Mouse (Mus musculus) hindbrain, embryonic 16.5 days (tissue): ENCODE measurements at regions not wholly inside any gene's neighbourhood (a gene's known extent, or its start where the extent isn't known, plus 50 kb on each side); places are given as distances from the start of the nearest gene placed in this dataset.
A peak's percentile ranks its signal among the peaks of the same experiment; 100 is the strongest.

ENCODE experiments used
- ATAC-seq: fragments of 200-750 bp; cut with Nextera tagmentation; 2 replicates; pipeline ENCODE4 v1.8.0; 2017; ENCODE audit warnings: moderate TSS enrichment, moderate library complexity
- H3K27ac ChIP-seq: fragments of 300-500 bp; sonication (generic); 2 replicates; pipeline ENCODE4 v1.5.1; 2014; ENCODE audit warnings: low read depth, mild to moderate bottlenecking, control low read depth, low read length, moderate library complexity
- H3K27me3 ChIP-seq: fragments of 300-500 bp; sonication (generic); replicated peaks from 2 replicates; pipeline ENCODE4 v1.6.1; 2014; ENCODE audit warnings: low read length; ENCODE audit not compliant: control insufficient read depth, insufficient read depth
- H3K36me3 ChIP-seq: fragments of 300-500 bp; sonication (generic); 2 replicates; pipeline ENCODE4 v1.6.1; 2014; ENCODE audit warnings: mild to moderate bottlenecking, low read length, moderate library complexity, mixed read lengths; ENCODE audit not compliant: control insufficient read depth, insufficient read depth
- H3K4me1 ChIP-seq: fragments of 300-500 bp; sonication (generic); 2 replicates; pipeline ENCODE4 v1.6.1; 2014; ENCODE audit warnings: low read depth, low read length; ENCODE audit not compliant: control insufficient read depth, insufficient read depth
- H3K4me2 ChIP-seq: fragments of 300-500 bp; sonication (generic); 2 replicates; pipeline ENCODE4 v1.6.1; 2014; ENCODE audit warnings: mild to moderate bottlenecking, low read length, control low read depth, moderate library complexity
- H3K4me3 ChIP-seq: fragments of 300-500 bp; sonication (generic); 2 replicates; pipeline ENCODE4 v1.5.1; 2014; ENCODE audit warnings: mild to moderate bottlenecking, low read length, control low read depth, moderate library complexity
- H3K9ac ChIP-seq: fragments of 300-500 bp; sonication (generic); 2 replicates; pipeline ENCODE4 v1.6.1; 2014; ENCODE audit warnings: low read depth, mild to moderate bottlenecking, control low read depth, low read length, moderate library complexity
- H3K9me3 ChIP-seq: fragments of 300-500 bp; sonication (generic); 2 replicates; pipeline ENCODE4 v1.6.1; 2014; ENCODE audit warnings: mild to moderate bottlenecking, low read length, moderate library complexity; ENCODE audit not compliant: control insufficient read depth
- WGBS: fragments of 180-500 bp; shearing (Covaris S2); extraction: QIAGEN DNeasy Blood & Tissue Kit; methylation state at CpG from one replicate; pipeline ENCODE4 v1.1.7; 2014; 5-methylcytosine and 5-hydroxymethylcytosine counted together

- Histone ChIP-seq H3K4me1 (peaks cover 1% of the 10 kb centered on the region; the same call in 1 of the 2 replicates), H3K27me3 (no peaks in the 10 kb centered on the region), H3K27ac (no peak overlapping the region), H3K4me2 (no peak overlapping the region), H3K4me3 (no peak overlapping the region), H3K36me3 (no peaks in the 10 kb centered on the region), H3K9ac (no peak overlapping the region), H3K9me3 (no peaks in the 10 kb centered on the region)
- no peak for ATAC-seq
- 77% methylated on average over 2 of the region's 2 CpGs for WGBS
Observed at GRCm38 (mm10) chr4:150715051-150715450, 63.1 kb upstream of the Slc45a1 start.

GRCm38 (mm10) chr4:150713291-150713690, 61.3 kb upstream of the Slc45a1 start:
- no peak for ATAC-seq
- Histone ChIP-seq H3K4me1 (peaks cover 3% of the 10 kb centered on the region), H3K27ac (no peak overlapping the region), H3K27me3 (no peaks in the 10 kb centered on the region), H3K9ac (no peak overlapping the region), H3K36me3 (no peaks in the 10 kb centered on the region), H3K4me2 (no peak overlapping the region), H3K4me3 (no peak overlapping the region), H3K9me3 (no peaks in the 10 kb centered on the region)
- WGBS, result 40% methylated on average over 5 of the region's 5 CpGs

GRCm38 (mm10) chr4:150712856-150713255, 60.9 kb upstream of the Slc45a1 start:
- no peaks in the 10 kb centered on the region for H3K36me3 ChIP-seq
- WGBS, result 64% methylated on average over 10 of the region's 10 CpGs
- H3K9me3 ChIP-seq, result no peaks in the 10 kb centered on the region
- no peak overlapping the region for H3K4me2 ChIP-seq
- peaks cover 7% of the 10 kb centered on the region for H3K4me1 ChIP-seq
- H3K27ac ChIP-seq, result no peak overlapping the region; the same call in 1 of the 2 replicates
- H3K27me3 ChIP-seq, result no peaks in the 10 kb centered on the region
- no peak for ATAC-seq
- H3K9ac ChIP-seq, result no peak overlapping the region; the same call in 1 of the 2 replicates
- no peak overlapping the region for H3K4me3 ChIP-seq

GRCm38 (mm10) chr4:150711646-150712045, 59.7 kb upstream of the Slc45a1 start:
- no peak overlapping the region for H3K4me3 ChIP-seq
- ATAC-seq, result no peak
- no peak overlapping the region for H3K9ac ChIP-seq
- WGBS, result 93% methylated on average over 6 of the region's 6 CpGs
- H3K4me2 ChIP-seq, result no peak overlapping the region
- peaks cover 9% of the 10 kb centered on the region for H3K4me1 ChIP-seq
- no peaks in the 10 kb centered on the region for H3K27me3 ChIP-seq
- H3K36me3 ChIP-seq, result no peaks in the 10 kb centered on the region
- no peaks in the 10 kb centered on the region for H3K9me3 ChIP-seq
- H3K27ac ChIP-seq, result no peak overlapping the region

GRCm38 (mm10) chr4:150709391-150710130, 57.6 kb upstream of the Slc45a1 start:
- 34% methylated on average over 11 of the region's 11 CpGs for WGBS
- peak; percentile 57; the same call in 1 of the 2 replicates for ATAC-seq
- no peak overlapping the region for H3K9ac ChIP-seq
- H3K27me3 ChIP-seq, result no peaks in the 10 kb centered on the region
- no peaks in the 10 kb centered on the region for H3K9me3 ChIP-seq
- H3K4me2 ChIP-seq, result no peak overlapping the region
- peaks cover 9% of the 10 kb centered on the region for H3K4me1 ChIP-seq
- H3K36me3 ChIP-seq, result no peaks in the 10 kb centered on the region
- no peak overlapping the region for H3K4me3 ChIP-seq
- no peak overlapping the region for H3K27ac ChIP-seq

- 0 out of 2 replicates have a peak, but pooled peaks have one; percentile 38 for ATAC-seq
- 66% methylated on average over 4 of the region's 4 CpGs for WGBS
- Histone ChIP-seq H3K27me3 (no peaks in the 10 kb centered on the region), H3K4me3 (no peak overlapping the region), H3K9ac (no peak overlapping the region), H3K36me3 (no peaks in the 10 kb centered on the region), H3K4me2 (no peak overlapping the region), H3K9me3 (no peaks in the 10 kb centered on the region), H3K27ac (no peak overlapping the region), H3K4me1 (peaks cover 9% of the 10 kb centered on the region)
Observed at GRCm38 (mm10) chr4:150708572-150708984, 56.6 kb upstream of the Slc45a1 start.

- WGBS, result 53% methylated on average over 20 of the region's 20 CpGs
- peaks cover 9% of the 10 kb centered on the region for H3K4me1 ChIP-seq
- H3K9ac ChIP-seq, result no peak overlapping the region
- no peaks in the 10 kb centered on the region for H3K9me3 ChIP-seq
- ATAC-seq, result peak; percentile 66; the same call in 1 of the 2 replicates
- H3K4me2 ChIP-seq, result no peak overlapping the region
- 0 out of 2 replicates have a peak overlapping the region, but pooled peaks have one; percentile 15 for H3K27ac ChIP-seq
- no peaks in the 10 kb centered on the region for H3K36me3 ChIP-seq
- H3K4me3 ChIP-seq, result no peak overlapping the region
- no peaks in the 10 kb centered on the region for H3K27me3 ChIP-seq
Observed at GRCm38 (mm10) chr4:150707725-150708571, 56.0 kb upstream of the Slc45a1 start.

- no peaks in the 10 kb centered on the region for H3K36me3 ChIP-seq
- H3K27me3 ChIP-seq, result no peaks in the 10 kb centered on the region
- no peaks in the 10 kb centered on the region for H3K9me3 ChIP-seq
- H3K4me2 ChIP-seq, result no peak overlapping the region
- WGBS, result 70% methylated on average over 19 of the region's 19 CpGs
- 0 out of 2 replicates have a peak overlapping the region, but pooled peaks have one; percentile 3 for H3K27ac ChIP-seq
- no peak overlapping the region for H3K4me3 ChIP-seq
- no peak overlapping the region for H3K9ac ChIP-seq
- no peak for ATAC-seq
- H3K4me1 ChIP-seq, result peaks cover 9% of the 10 kb centered on the region
Observed at GRCm38 (mm10) chr4:150706793-150707724, 55.1 kb upstream of the Slc45a1 start.
